Mouse (Mus musculus): Measurements from ENCODE around the gene Grin3b.

Grin3b gene

DNA sequence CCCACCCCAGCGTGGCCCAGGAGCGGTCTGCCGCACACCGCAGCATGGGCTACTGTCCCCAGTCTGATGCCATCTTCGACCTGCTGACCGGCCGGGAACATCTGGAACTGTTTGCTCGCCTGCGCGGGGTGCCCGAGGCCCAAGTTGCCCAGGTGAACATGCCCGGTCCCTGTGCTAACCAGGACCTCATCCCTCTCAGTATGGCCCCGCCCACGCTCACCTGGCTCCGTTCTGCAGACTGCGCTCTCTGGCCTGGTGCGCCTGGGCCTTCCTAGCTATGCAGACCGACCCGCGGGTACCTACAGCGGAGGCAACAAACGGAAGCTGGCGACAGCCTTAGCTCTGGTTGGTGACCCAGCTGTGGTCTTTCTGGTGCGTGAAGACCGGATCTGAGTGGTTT is 43.1 kb downstream of the Grin3b start:
- no peak for DNase-seq (ENCODE audit: extremely low read depth, insufficient read length, low spot score)

DNA sequence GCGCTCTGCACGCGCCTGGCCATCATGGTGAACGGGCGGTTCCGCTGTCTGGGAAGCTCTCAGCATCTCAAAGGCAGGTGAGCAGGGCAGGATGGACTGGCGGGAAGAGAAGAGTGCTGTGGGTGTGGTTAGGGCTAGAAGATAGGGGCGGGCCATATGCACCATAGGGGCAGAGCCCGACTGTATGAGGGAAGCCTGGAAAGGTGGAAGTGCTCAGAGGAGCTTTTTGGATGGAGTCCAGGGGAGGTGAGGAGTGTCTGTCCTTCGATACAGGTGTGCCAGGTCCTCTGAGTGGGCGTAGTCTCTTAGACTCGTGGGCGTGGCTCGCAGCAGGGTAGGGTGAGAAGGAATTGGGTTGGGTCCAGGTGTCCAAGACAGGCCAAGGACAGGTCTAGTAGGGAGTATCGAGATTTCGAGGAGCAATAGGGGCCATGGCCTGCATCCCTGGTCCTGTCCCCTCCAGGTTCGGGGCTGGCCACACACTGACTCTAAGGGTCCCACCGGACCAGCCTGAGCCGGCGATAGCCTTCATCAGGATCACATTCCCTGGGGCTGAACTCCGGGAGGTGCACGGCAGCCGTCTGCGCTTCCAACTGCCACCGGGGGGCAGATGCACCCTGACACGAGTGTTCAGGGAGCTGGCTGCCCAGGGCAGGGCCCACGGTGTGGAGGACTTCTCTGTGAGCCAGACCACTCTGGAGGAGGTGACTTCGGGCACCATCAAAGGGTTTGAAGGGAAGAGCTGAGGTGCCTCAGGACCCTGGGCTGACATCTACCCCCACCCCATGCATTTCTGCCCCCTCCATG is 44.2 kb downstream of the Grin3b start:
- peak; percentile 62 for DNase-seq (ENCODE audit: extremely low read depth, insufficient read length, low spot score)

DNA sequence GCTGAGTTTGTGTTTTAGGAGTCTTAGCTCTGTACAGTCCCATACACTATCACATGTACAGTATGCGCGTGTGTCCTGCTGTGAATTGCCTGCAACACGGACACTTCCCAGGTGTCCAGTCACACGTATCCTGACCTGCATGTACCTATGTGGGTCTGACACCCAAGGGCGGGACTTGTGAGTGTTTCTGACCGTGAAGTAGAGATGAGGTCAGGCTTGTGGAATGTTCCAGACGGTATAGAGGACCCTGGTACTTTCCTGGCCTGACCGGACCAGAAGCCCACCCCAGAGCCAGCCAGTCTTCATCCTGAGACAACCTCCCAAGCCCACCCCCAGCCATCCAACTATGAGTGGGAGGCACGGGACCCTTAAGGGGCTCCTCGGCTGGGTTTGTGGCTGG is 45.1 kb downstream of the Grin3b start:
- no peak for DNase-seq (ENCODE audit: extremely low read depth, insufficient read length, low spot score)

DNA sequence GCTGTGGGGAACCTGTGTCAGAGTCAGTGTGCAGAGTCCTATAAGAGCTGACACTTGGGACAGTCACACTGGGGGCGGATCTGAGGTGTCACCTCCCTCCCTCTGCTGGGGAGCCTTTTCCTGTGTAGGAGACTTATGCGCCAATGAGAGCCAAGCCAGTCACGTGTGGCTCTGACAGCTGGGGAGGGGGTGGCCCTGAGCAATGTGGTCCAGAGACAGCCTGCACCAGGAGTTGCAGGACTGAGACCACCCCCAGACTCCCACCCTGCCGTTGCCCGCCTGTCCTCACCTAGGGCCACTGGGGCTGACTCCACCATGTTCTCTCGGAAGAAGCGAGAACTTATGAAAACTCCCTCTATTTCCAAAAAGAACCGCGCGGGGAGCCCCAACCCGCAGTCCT is 46.0 kb downstream of the Grin3b start, which contains the start of gene Arhgap45:
TSS of gene Arhgap45 (plus strand) at position 143 of the 400 bp plus-strand sequence.
- DNase-seq (ENCODE audit: extremely low read depth, insufficient read length, low spot score), result no peak

DNA sequence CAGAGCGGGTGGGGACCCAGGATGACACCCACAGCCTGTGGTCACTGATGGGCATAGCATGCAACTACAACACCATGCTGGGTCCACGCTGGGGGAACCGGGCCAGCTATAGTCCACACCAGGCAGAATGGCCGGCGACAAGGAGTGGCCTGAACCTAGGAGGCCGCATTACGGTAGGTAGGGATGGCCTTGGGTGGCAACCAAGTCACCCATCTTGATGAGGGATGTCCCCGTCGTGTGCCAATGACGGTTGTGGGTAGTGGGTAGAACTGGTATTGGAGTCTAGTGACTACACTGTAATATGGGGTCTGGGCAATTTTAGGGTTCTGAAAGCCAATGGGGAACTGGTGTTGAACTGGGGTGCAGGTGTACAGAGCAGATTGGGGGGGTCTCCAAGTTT is 46.4 kb downstream of the Grin3b start:
- DNase-seq (ENCODE audit: extremely low read depth, insufficient read length, low spot score), result no peak

DNA sequence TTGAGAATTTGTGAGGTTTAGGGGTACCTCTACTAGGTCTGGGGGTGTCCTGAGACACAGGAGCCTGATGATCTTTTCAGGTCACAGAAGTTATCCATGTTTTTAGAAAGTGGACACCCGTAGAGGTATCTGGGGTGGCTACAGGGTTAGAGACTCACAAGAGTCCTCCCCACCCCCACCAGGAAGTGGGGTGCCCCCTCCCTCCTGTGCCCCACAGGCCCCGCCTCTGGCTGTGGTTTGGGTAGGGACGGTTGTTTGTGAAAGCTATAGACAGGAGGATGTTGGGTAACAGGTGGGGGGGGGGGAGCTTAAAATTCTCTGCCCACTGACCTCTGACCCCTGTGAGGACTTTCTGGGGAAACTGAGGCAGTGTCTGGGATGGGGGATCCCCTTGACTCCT is 46.8 kb downstream of the Grin3b start:
- no peak for DNase-seq (ENCODE audit: extremely low read depth, insufficient read length, low spot score)

DNA sequence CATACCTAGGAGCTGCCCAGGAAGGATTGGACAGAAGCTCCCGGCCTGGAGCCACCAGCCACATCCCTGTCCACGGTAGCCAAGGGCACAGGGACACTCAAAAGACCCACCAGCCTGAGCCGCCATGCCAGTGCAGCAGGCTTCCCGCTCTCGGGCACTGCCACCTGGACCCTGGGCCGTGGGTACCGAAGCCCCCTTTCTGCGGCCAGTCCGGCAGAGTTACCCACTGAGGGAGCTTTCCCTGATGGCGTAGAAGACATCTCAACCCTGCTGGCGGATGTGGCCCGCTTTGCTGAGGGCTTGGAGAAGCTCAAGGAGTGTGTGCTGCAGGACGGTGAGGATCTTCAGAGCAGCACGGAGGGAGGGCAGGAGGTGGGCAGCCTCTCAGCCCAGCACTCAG is 47.3 kb downstream of the Grin3b start:
- no peak for DNase-seq (ENCODE audit: extremely low read depth, insufficient read length, low spot score)

DNA sequence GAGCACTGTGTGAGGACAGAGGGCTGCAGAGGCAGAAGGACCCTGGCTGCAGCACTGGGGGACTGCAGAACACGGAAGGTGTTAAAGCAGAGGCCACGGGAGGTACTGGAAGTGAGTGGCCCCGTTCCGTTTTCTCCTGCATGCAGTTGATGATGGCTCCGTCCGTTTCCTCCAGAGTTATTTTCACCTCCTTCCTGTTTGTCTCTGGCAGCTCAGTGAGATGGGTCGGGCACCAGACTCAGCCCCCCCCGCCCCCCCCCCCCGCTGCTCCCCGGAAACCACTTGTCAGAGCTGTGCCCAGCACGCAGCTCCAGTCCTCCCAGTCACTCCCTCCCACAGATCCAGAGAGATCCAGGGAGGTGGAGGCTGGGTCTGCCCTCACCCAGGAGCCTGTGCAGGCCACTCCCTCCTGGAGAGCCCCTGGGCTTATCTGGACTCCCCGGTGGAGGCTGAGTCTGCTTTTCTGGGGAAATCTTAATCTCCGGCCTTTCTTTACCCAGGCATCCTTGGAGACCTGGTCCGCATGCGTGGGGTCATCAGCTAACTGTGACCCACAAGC is 48.3 kb downstream of the Grin3b start:
- peak; percentile 55 for DNase-seq (ENCODE audit: extremely low read depth, insufficient read length, low spot score)

DNA sequence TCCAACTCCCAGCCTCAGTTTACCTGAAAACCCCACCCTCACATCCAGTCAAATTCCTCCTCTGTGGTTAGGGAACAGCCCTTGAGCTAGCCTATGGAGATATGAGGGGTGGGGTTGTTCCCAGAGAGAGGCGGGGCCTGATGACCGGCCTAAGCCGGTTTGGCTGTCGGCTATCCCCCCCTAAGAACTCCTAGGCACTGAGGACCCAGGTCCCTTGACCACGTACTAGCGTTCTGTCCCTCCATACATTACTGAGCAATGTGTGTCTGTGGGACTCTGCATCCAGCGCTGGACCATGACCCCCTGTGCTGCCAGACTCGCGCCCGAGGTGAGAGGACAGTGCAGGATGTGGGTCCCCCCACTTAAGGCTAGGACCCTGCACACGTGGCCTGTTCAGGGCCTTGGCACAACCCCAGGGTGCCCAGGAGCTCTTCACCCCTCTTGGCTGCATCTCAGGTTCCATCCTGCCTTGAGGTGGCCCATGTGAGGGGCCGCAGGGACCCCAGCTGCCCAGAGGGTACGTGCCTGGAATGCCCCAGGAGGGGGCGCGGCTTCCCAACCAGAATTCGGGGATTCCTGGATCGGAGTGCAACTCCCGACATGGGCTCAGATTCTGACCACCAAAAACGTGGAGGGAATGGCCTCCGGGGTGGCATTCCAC is 49.1 kb downstream of the Grin3b start:
- DNase-seq (ENCODE audit: extremely low read depth, insufficient read length, low spot score), result no peak

DNA sequence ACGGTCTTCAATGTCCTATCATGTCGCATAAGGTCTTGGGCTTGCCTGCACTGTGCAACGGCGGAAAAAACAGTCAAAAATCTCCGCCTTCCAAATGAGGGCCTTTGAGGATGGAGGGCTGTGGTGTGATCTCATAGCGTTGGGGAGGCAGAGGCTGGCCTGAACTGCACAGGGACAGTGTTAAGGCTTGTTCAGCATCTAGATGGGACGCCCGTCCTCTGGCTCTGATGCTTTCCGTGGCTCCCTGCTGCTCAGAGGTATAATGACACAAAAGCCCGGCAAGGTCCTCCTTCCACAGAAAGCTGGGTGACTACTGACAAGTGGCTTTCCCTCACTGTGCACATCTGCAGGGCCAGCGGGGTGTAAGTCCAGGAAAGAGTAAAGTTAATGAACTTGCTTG is 49.7 kb downstream of the Grin3b start:
- no peak for DNase-seq (ENCODE audit: extremely low read depth, insufficient read length, low spot score)

DNA sequence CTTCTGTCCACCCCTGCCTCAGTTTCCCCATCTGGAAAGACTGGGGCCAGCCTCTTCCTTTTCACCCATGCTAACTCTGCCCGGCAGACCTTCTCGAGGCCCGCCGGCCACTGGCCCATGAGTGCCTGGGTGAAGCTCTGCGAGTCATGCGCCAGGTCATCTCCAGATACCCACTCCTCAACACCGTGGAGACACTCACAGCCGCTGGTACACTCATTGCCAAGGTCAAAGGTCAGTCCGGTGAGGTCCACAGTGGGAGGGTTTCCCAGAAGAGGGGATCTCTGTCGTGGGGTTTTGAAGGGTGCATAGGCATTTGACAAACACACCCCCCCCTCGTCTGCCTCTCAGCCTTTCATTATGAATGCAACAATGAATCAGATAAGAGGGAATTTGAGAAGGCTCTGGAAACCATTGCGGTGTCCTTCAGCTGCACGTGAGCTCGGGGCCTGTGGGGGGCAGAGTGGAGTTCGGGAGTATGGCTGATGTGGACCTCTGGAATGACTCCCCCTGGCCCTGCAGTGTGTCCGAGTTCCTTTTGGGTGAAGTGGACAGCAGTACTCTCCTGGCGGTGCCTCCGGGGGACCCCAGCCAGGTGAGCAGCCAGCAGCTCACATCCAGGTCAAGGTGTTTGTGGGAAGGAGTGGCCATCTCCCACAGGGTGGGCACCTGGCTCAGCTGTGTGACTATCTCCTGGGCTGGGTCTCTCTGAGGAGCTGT is 50.2 kb downstream of the Grin3b start:
- DNase-seq (ENCODE audit: extremely low read depth, insufficient read length, low spot score), result no peak

DNA sequence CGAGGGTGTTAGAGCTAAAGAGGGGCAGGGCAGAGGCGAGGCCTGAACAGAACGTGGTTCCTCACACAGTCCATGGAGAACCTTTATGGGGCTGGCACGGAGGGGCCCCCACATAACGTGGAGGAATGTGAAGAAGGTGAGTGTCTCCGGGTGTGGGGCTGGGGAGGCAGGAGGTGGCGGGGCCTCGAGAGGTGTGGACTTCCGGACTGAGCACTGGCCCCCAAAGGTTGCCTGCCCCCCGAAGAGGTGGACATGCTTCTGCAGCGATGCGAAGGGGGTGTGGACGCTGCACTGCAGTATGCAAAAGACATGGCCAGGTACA is 50.8 kb downstream of the Grin3b start:
- DNase-seq (ENCODE audit: extremely low read depth, insufficient read length, low spot score), result no peak

DNA sequence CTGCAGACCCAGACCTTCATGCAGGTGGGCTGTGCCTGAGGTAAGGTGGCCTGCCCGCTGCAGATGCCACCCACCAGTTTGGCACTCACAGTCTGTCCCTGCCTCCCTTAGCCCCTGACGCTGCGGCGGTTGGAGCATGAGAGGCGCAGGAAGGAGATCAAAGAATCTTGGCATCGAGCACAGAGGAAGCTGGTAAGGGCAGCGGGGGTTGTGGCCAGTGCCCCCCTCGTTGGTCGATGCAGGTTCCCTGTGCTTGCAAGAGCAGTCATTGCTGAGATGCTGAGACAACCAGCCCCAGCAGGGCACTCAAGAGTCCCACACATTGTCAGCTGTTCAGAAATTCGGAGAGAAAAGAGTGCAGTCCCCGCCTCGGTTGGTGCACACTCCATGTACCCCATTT is 51.6 kb downstream of the Grin3b start:
- DNase-seq (ENCODE audit: extremely low read depth, insufficient read length, low spot score), result no peak

DNA sequence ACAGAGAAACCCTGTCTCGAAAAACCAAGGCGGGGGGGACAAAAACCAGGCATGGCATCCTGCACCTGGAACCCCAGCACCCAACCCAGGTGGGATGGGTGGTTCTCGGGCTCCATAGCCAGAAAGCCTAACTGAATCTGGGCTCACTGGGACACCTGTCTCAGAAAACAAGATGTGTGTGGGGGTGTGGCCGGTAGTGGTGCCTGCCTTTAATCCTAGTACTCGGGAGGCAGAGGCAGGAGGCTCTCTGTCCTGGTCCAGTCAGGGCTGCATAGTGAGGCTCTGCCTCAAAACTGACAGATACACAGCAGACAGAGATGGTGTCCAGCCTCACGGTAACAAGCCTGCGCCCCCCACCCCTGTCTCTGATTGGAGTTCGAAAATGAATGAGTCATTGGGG is 52.3 kb downstream of the Grin3b start:
- DNase-seq (ENCODE audit: extremely low read depth, insufficient read length, low spot score), result no peak

DNA sequence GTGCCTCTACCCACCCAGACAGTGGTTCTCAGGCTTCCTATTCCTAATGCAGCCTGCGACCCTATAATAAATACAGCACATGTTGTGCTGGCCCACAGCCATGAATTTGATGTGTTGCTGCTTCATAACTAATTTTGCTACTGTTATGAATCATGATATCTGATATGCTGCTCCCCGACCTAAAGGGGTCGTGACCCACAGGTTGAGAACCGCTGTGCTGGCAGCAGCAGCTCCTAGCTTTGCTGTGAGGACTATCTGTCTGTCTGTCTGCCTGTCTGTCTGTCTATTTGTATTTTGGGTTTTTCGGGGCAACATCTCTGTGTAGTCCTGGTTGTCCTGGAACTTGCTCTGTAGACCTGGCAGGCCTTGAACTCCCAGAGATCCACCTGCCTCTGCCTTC is 53.2 kb downstream of the Grin3b start:
- DNase-seq (ENCODE audit: extremely low read depth, insufficient read length, low spot score), result no peak

DNA sequence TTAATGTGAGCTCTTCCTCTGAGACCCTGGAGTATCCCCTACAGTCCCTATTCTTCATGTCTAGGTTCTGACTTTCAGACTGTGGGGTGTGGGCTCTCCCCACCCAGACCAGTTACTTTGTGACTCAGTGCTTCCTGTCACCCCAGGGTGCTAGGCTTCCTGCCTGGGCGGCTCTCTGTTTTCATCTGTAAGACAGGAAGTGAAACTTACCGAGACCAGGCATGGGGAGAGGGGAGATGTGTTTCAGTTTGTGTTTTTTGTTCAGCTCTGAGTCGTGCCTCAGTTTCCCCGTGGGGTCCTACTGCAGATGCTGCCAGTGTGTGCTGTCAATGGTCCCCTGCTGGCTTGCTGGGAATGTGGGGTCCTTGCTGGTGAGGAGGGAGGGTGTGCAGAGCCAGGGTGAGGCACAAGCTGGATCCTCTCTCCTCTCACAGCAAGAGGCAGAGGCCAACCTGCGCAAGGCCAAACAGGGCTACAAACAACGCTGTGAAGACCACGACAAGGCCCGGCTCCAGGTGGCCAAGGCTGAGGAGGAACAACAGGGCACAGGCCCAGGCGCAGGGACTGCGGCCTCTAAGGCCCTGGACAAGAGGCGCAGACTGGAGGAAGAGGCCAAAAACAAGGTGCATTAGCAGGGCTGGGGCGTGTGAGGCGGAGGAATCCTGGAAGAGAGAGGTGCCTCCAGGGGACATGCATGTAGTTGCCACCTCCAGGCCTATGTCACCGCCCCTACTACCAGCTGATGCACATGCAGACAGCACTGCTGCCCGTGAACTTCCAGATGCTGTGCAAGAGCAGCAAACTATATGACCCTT is 53.9 kb downstream of the Grin3b start:
- DNase-seq (ENCODE audit: extremely low read depth, insufficient read length, low spot score), result no peak

DNA sequence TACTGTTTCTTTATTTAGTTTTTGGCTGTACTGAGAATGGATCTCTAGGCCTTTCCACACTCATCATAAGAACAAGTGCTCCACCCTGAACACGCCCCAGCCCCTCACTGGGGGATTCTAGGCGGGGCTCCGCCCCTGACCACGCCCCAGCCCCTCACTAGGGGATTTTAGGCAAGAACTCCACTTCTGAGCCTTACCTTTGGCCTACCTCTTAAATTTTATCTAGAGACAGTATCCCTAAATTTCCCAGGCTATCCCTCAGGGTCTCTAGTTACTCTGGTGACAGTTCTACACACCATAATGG is 54.5 kb downstream of the Grin3b start:
- DNase-seq (ENCODE audit: extremely low read depth, insufficient read length, low spot score), result no peak

DNA sequence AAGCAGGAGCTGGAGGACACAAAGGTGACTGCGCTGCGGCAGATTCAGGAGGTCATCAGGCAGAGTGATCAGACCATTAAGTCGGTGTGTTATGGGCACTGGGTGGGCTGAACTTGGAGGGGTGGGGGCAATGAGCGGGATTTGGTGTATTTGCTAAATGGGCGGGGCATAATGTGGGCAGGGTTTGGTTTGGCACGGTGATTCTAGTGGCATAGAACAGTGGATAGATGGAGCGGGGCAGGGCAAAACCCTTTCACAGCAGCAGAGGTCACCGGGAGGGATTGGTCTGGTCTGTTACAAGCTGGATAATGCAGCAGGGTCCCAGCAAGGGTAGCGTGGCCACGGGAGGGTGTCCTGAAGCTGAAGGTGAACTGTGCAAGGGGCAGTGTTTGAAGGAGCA is 54.9 kb downstream of the Grin3b start:
- no peak for DNase-seq (ENCODE audit: extremely low read depth, insufficient read length, low spot score)

DNA sequence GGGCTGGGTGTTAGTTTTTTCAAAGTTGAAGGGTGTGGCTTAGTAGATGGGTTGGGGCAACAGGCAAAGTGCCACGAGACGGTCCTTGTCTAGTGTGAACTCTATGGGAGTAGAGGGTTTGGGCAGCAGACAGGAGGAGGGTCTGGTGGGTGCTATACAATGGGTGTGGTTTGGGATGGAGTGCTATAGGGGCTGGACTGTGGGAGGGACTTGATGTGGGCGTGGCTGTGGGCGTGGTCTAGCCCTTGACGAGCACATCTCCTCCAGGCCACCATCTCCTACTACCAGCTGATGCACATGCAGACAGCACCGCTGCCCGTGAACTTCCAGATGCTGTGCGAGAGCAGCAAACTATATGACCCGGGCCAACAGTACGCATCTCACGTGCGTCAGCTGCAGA is 55.4 kb downstream of the Grin3b start:
- DNase-seq (ENCODE audit: extremely low read depth, insufficient read length, low spot score), result no peak
